Mouse (Mus musculus): Measurements from ENCODE around the gene Josd2. TPM values are rescaled to one million over a fixed set of nuclear protein-coding genes. Genes with fewer than 3 reads are reported as not detected.

Josd2 gene
- polyA plus RNA-seq, 1 experiment from 2014 or later, result 138 TPM

DNA sequence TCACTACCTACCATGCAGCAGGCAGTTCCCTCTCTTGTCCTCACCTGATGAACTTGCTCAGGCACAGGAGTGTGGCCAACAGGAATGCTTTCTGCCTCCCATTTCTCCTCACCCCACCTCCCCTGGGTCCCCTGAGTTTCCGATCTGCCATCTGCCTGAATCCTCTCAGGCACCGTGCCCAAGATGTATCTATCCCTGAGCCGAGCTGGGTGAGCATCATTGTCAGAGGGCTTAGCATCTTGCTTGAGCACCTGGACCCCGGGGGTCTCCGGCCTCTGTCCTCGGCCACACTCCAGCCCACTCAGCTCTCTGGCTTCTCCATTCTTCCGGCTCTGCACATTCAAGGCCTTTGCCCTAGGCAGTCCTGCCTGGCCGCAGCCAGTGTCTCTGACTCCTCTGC is 29.8 kb upstream of the Josd2 start:
- Histone ChIP-seq H3K27me3 (replicated peaks) (peaks cover 88% of the 10 kb centered on the region), H3K9ac (no peak overlapping the region), H3K9me3 (no peaks in the 10 kb centered on the region), H3K36me3 (no peaks in the 10 kb centered on the region), H3K4me3 (no peak overlapping the region), H3K4me2 (no peak overlapping the region), H3K4me1 (peaks cover 11% of the 10 kb centered on the region), H3K27ac (replicated peaks) (no peak overlapping the region)
- WGBS, result 68% methylated on average over 8 of the region's 8 CpGs
- ATAC-seq (ENCODE audit: extremely low read depth, insufficient number of reproducible peaks, low FRiP score, low TSS enrichment), result no peak

GRCm38 (mm10) chr7:44439696-44440095 is 28.1 kb upstream of the Josd2 start:
- no peak overlapping the region for H3K27ac ChIP-seq (replicated peaks)
- no peak overlapping the region for H3K4me3 ChIP-seq
- H3K36me3 ChIP-seq, result no peaks in the 10 kb centered on the region
- H3K4me1 ChIP-seq, result peaks cover 27% of the 10 kb centered on the region
- no peak overlapping the region for H3K9ac ChIP-seq
- WGBS, result 71% methylated on average over 2 of the region's 2 CpGs
- no peak for ATAC-seq (ENCODE audit: extremely low read depth, insufficient number of reproducible peaks, low FRiP score, low TSS enrichment)
- H3K27me3 ChIP-seq (replicated peaks), result peaks cover 88% of the 10 kb centered on the region
- no peak overlapping the region for H3K4me2 ChIP-seq
- H3K9me3 ChIP-seq, result no peaks in the 10 kb centered on the region

DNA sequence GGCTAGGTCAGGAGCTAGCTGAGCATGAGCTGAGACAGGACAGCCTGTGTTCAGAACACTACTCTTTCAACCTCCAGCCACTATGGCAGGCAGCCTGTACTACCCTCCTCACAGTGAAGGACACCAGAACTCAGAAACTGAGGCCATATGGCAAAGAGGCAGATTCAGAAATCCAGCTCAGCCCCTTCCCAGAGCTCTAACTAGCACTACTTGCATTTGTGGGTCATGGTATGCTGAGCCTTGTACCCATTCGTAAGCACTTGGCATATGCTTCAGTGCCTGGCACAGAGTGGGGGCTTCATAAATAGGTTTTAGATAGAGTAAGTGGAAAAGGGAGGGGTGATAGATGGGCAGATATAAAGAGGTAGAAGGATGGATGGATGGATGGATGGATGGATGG is 27.3 kb upstream of the Josd2 start:
- no peak overlapping the region for H3K27ac ChIP-seq (replicated peaks)
- H3K9ac ChIP-seq, result no peak overlapping the region

DNA sequence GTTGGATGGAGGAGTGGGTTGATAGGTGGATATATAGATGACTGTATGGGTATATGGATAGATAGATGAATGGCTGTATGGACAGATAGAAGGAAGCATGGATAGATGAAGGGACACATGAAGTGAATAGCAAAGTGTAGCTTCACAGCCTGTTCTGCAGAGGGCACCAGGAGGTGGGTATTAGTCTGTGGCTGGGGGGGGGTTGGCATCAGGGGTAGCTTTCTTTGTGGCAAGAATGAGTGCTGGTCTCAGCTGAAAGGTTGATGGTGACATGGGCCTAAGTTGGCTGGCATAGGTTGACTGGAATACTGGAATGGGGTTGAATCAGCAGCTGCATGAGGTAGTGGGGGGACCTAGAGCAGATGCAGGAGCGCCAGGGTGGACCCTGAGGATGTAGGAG is 26.6 kb upstream of the Josd2 start:
- no peak for ATAC-seq (ENCODE audit: extremely low read depth, insufficient number of reproducible peaks, low FRiP score, low TSS enrichment)
- Histone ChIP-seq H3K4me2 (peak overlapping the region; percentile 79), H3K9ac (no peak overlapping the region; the same call in 1 of the 2 replicates), H3K27ac (replicated peaks) (no peak overlapping the region), H3K27me3 (replicated peaks) (peaks cover 88% of the 10 kb centered on the region), H3K4me1 (peaks cover 42% of the 10 kb centered on the region), H3K36me3 (peaks cover 4% of the 10 kb centered on the region; the same call in 1 of the 2 replicates), H3K4me3 (peak overlapping the region; percentile 61; the same call in 1 of the 2 replicates), H3K9me3 (no peaks in the 10 kb centered on the region)
- 15% methylated on average over 1 of the region's 1 CpGs for WGBS

More for the DNA sequence above, 27.3 kb upstream of the Josd2 start:
- no peak for ATAC-seq (ENCODE audit: extremely low read depth, insufficient number of reproducible peaks, low FRiP score, low TSS enrichment)
- Histone ChIP-seq H3K4me2 (no peak overlapping the region), H3K36me3 (peaks cover 4% of the 10 kb centered on the region; the same call in 1 of the 2 replicates), H3K4me3 (no peak overlapping the region), H3K9me3 (no peaks in the 10 kb centered on the region), H3K4me1 (peaks cover 35% of the 10 kb centered on the region), H3K27me3 (replicated peaks) (peaks cover 88% of the 10 kb centered on the region)
- WGBS, result 82% methylated on average over 1 of the region's 1 CpGs

DNA sequence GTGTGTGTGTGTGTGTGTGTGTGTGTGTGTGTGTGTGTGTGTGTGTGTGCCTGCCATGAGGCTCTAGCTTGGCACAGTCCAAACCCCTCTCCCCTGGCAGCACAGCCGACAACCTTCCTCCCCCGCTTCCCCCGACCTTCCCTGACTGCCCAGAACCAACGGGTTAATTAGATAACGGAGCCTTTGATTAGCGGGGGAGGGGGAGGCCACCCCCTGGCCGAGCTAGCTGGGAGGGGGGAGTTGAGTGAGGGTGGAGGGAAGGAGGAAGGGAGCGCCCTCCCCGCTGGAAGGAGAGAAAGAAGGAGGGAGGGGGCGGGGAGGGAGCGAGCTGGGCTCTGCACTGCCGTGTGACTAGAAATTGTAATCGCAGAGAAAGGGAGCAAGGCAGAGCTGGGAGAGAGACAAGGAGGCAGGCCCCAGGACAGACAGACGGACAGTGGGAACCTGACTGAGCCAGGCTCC is 26.1 kb upstream of the Josd2 start:
- 4% methylated on average over 13 of the region's 14 CpGs for WGBS
- ATAC-seq (ENCODE audit: extremely low read depth, insufficient number of reproducible peaks, low FRiP score, low TSS enrichment), result no peak
- H3K4me1 ChIP-seq, result peaks cover 47% of the 10 kb centered on the region

GRCm38 (mm10) chr7:44442407-44442821 is 25.4 kb upstream of the Josd2 start:
- ATAC-seq (ENCODE audit: extremely low read depth, insufficient number of reproducible peaks, low FRiP score, low TSS enrichment), result no peak
- H3K4me2 ChIP-seq, result peak overlapping the region; percentile 79
- peaks cover 92% of the 10 kb centered on the region for H3K27me3 ChIP-seq (replicated peaks)
- H3K27ac ChIP-seq (replicated peaks), result peak overlapping the region; percentile 80
- peak overlapping the region; percentile 61 for H3K4me3 ChIP-seq
- no peaks in the 10 kb centered on the region for H3K9me3 ChIP-seq
- peak overlapping the region; percentile 92 for H3K9ac ChIP-seq
- H3K4me1 ChIP-seq, result peaks cover 47% of the 10 kb centered on the region
- peaks cover 4% of the 10 kb centered on the region; the same call in 1 of the 2 replicates for H3K36me3 ChIP-seq
- WGBS, result 2% methylated on average over 13 of the region's 14 CpGs

More for the DNA sequence above, 26.1 kb upstream of the Josd2 start:
- Histone ChIP-seq H3K36me3 (peaks cover 4% of the 10 kb centered on the region; the same call in 1 of the 2 replicates), H3K27ac (replicated peaks) (peak overlapping the region; percentile 80), H3K4me3 (peak overlapping the region; percentile 61), H3K9ac (peak overlapping the region; percentile 92), H3K4me2 (peak overlapping the region; percentile 79), H3K9me3 (no peaks in the 10 kb centered on the region), H3K27me3 (replicated peaks) (peaks cover 93% of the 10 kb centered on the region)

DNA sequence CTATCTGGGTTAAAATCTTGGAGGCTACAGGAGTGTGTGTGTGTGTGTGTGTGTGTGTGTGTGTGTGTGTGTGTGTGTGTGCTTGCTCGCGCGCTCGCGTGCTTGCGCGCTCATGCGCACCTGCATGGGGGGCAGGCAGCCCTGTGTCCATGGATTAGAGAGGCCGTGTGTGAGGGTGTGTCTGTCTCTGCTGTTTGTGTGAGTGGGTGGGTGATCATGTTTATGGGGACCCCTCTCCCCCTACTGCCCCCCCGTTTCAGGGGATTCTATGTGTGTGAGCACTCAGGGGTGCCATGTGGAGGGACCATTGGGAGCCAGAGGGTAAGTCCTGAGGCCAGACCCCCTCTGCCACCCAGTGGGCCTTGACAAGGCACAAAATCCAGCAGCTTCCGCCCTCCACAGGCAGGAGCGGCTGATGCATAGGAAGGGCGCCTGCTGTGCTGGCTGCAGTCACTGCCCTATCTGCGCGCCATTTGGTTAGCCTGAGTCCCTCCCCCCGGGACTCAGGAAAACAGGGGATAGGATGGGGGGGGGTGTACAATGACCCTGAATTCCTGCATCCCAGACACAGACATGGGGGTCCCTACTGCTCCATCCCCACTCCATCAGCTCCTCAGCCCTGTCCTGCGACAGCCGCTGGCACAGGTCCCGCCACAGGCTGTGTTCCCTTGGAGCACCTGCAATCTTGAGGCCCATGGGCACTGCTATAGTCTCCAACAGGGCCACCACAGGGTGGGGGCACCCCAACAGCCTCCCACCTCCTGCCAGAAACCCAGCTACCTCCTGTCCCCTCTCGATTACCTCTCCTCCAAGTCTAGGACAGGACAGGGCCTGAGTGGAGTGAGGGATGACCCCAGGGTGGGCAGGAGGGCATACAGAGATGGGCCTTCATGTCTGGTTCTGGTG is 24.3 kb upstream of the Josd2 start:
- Histone ChIP-seq H3K4me3 (peak overlapping the region; percentile 61), H3K4me2 (peak overlapping the region; percentile 79), H3K9me3 (no peaks in the 10 kb centered on the region), H3K27ac (replicated peaks) (peak overlapping the region; percentile 80), H3K9ac (peak overlapping the region; percentile 92), H3K4me1 (peaks cover 47% of the 10 kb centered on the region), H3K36me3 (peaks cover 4% of the 10 kb centered on the region; the same call in 1 of the 2 replicates), H3K27me3 (replicated peaks) (peaks cover 81% of the 10 kb centered on the region)
- WGBS, result 10% methylated on average over 20 of the region's 20 CpGs
- no peak; the same call in 1 of the 2 replicates for ATAC-seq (ENCODE audit: extremely low read depth, insufficient number of reproducible peaks, low FRiP score, low TSS enrichment)

DNA sequence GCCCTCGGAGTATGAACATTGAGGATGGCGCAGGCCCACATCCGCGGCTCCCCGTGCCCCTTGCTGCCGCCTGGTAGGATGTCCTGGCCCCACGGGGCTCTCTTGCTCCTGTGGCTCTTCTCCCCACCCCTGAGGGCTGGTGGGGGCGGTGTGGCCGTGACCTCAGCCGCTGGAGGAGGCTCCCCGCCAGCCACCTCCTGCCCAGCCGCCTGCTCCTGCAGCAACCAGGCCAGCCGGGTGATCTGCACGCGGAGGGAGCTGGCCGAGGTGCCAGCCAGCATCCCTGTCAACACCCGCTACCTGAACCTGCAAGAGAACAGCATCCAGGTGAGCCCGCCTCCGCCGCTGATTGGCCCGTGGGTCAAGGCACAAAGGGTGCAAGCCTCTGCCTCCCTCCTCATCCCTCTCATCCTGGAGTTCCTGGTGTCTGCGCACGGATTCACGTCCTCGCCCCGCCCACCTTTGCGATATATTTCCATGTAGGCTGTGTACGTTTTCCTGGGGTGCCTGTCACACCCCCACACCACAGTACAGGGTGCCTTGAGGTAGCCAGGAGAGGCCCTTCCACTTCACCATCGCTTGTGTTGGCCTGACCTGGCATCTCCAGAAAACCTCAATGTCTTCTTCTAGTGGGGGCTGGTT is 22.8 kb upstream of the Josd2 start:
- no peak overlapping the region for H3K27ac ChIP-seq (replicated peaks)
- peaks cover 47% of the 10 kb centered on the region for H3K4me1 ChIP-seq
- 0 out of 2 replicates have a peak overlapping the region, but pooled peaks have one; percentile 9 for H3K4me3 ChIP-seq
- H3K27me3 ChIP-seq (replicated peaks), result peaks cover 71% of the 10 kb centered on the region
- peak overlapping the region; percentile 8 for H3K9ac ChIP-seq
- WGBS, result 17% methylated on average over 29 of the region's 29 CpGs
- H3K9me3 ChIP-seq, result no peaks in the 10 kb centered on the region
- H3K36me3 ChIP-seq, result peaks cover 4% of the 10 kb centered on the region; the same call in 1 of the 2 replicates
- ATAC-seq (ENCODE audit: extremely low read depth, insufficient number of reproducible peaks, low FRiP score, low TSS enrichment), result no peak
- H3K4me2 ChIP-seq, result peak overlapping the region; percentile 79

GRCm38 (mm10) chr7:44445528-44445923 is 22.3 kb upstream of the Josd2 start:
- Histone ChIP-seq H3K9me3 (no peaks in the 10 kb centered on the region), H3K9ac (peak overlapping the region; percentile 8; the same call in 1 of the 2 replicates), H3K36me3 (peaks cover 4% of the 10 kb centered on the region; the same call in 1 of the 2 replicates), H3K4me2 (peak overlapping the region; percentile 79), H3K27ac (replicated peaks) (no peak overlapping the region), H3K4me1 (peaks cover 47% of the 10 kb centered on the region), H3K27me3 (replicated peaks) (peaks cover 65% of the 10 kb centered on the region), H3K4me3 (no peak overlapping the region)
- 27% methylated on average over 7 of the region's 7 CpGs for WGBS
- no peak for ATAC-seq (ENCODE audit: extremely low read depth, insufficient number of reproducible peaks, low FRiP score, low TSS enrichment)

DNA sequence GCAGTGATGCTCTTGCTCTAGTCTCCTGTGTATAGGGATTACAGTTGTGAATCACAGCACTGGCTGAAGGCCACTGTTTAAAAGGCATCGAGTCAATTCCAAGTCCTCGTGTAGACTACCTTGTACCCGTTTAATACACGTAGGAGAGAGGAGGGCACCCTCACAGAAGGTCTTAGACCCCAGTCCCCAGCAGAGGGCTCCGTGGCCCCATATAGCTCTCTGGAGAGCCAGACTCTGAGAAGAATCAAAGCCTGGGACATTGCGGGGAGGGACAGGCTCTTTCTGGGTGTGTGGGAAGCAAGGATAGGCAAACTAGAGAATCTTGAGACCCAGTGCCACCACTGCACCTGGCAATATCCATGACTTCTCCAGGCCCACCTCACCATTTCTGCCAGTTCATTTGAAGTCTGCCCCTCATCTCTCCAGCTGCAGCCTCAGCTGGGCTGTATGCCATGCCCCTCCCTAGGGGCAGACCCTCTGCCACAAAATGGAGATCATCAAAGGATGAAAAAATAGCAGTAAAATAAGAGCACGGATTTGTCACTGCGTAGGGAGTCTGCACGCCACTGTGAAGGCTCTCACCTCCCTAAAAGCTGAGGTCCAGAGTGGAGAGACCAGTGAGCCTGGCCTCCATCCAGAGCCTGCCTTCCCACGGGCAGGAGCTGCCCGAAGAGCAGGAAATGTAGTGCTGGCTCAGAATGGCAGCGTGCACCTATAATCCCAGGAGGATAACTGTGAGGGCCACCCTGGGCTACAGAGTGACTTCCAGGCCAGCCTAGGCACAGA is 21.5 kb upstream of the Josd2 start:
- H3K27ac ChIP-seq (replicated peaks), result 0 out of 2 replicates have a peak overlapping the region, but pooled peaks have one; percentile 8
- 40% methylated on average over 12 of the region's 12 CpGs for WGBS
- H3K9me3 ChIP-seq, result no peaks in the 10 kb centered on the region
- 0 out of 2 replicates have a peak overlapping the region, but pooled peaks have one; percentile 79 for H3K4me2 ChIP-seq
- peaks cover 47% of the 10 kb centered on the region for H3K4me1 ChIP-seq
- peaks cover 58% of the 10 kb centered on the region for H3K27me3 ChIP-seq (replicated peaks)
- no peak for ATAC-seq (ENCODE audit: extremely low read depth, insufficient number of reproducible peaks, low FRiP score, low TSS enrichment)
- H3K36me3 ChIP-seq, result peaks cover 4% of the 10 kb centered on the region; the same call in 1 of the 2 replicates
- H3K4me3 ChIP-seq, result no peak overlapping the region
- peak overlapping the region; percentile 28; the same call in 1 of the 2 replicates for H3K9ac ChIP-seq
